Mouse (Mus musculus): ENCODE measurements at regions not wholly inside any gene's neighbourhood (a gene's known extent, or its start where the extent isn't known, plus 50 kb on each side); places are given as distances from the start of the nearest gene placed in this dataset.
A peak's percentile ranks its signal among the peaks of the same experiment; 100 is the strongest.

DNA sequence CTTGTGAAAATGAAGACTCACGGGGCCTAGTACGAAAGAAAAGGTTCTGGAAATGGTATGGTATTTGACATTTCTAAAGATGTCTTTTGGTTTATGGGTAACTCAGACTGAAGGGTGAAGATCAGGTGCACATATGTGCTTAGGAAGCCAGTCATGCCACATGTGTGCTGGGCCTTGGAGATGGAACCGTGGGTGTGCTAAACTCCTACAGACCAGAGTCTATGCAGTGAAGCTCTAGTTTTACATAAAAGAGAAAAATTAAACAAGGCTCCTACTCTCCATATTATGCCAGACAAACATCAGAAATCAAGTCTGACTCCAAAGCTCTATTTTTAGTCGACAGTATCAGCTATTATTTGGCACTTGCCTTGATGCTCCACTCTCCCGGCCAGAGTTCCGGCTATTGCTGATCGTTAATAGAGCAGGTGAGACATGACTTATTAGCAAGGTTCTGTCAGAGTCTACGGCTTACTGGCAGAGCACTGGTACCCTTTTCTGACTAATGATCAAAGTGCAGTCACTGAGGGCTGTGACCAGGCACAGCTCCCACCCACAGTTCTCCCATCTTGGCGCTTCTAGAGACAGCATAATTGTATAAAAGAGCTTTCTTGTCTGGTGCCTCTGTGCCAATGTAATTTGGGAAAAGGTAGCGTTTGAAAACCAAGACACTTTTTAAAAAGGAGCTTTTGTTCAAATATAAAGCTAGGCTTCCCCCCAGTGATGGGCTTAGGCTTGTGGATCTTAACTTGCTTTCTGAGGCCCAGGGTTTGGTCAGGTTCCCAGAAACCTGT, 119.2 kb upstream of the Ccdc122 start:
- DNase-seq (ENCODE audit: extremely low spot score, low spot score) = no peak

DNA sequence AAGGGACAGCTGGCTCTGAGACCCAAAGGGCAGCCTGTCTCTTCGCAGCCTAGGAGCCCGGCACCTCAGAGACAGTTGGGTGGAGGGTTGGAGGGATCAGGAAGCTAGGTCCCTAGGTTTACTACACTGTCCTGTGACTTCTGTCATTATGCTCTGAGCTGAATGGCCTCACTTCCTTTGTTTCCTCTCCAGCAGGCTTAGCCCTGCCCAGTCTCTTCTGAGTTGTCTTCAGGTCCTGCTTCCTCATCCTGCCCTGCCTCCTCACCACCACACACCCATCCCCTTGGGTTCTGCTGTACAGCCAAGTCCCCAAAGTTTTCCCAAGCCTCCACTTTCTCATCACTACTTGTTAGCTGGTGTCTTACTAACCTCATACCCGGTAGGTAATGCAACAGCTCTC, 122.7 kb upstream of the Ccdc122 start:
- DNase-seq (ENCODE audit: extremely low spot score, low spot score) = no peak

DNA sequence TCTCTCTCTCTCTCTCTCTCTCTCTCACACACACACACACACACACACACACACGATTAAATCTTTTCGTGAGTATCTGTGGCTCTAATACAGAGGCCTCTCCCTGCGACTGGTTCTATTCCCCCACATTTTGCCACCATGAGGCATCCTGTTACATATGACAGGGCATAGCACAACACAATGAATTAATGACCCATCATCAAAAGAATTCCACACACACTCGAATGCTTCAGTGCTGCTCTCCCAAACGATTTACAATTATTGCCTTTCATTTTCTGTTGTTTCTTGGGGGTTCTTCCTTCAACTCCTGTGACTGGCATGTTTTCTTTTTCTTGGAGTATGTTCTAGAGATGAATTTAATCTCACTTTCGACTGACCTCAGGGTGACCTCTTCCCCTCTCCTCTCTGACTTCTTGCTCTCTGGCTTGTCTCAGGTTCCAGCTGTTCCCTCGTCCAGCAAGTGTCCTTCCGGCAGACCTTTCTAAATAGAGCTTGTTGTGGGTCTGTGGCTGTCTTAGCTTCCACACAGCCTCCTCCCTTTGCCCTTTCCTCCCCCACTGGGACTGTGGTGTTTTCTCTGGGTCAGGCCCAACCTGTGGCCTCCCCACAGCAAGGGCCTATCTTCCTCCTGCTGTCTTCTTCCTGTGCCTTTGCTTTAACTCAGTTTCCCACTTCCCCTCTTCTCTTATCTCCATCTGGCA, 124.1 kb upstream of the Ccdc122 start:
- peak; percentile 34 for DNase-seq (ENCODE audit: extremely low spot score, low spot score)

DNA sequence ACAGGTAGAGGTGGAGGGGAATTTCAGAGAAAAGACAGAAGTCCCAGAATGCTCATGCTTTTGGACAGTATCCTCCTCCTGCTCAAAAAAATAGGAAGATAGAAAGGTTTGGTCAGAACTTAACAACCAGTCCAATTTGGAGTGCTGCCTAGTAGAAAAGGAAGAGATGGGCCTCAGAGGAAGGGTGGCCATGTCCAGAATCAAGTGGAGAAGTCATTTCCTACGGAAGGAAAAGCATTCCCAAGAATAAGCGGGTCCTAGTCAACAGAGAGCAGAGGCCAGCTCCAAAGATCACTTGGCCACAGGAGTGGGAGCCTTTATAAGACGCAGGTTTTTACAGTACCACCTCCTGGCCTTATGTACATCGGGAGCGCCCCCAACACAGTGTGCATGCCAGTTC, 125.3 kb upstream of the Ccdc122 start:
- DNase-seq (ENCODE audit: extremely low spot score, low spot score) = no peak

GRCm38 (mm10) chr14:76910186-76910585, 126.4 kb upstream of the Ccdc122 start:
- no peak for DNase-seq (ENCODE audit: extremely low spot score, low spot score)

DNA sequence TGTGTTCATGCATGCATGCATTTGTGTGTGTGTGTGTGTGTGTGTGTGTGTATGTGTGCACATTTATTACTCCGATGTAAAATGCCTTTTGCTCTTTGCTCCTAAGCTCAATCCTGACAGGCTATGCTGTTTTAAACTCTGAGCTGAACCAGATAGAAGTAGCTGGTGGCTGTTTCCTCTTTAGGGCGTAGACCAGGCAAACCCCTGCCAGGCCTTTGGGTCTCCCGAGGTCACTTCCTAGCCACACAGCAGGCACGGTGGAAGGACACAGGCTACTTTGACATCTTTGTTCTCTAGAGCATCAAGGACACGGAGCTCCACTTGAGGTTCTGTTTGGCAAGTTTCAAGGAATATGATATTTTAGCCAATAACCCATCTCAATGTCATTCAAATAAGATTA, 128.6 kb upstream of the Ccdc122 start:
- DNase-seq (ENCODE audit: extremely low spot score, low spot score) = no peak

DNA sequence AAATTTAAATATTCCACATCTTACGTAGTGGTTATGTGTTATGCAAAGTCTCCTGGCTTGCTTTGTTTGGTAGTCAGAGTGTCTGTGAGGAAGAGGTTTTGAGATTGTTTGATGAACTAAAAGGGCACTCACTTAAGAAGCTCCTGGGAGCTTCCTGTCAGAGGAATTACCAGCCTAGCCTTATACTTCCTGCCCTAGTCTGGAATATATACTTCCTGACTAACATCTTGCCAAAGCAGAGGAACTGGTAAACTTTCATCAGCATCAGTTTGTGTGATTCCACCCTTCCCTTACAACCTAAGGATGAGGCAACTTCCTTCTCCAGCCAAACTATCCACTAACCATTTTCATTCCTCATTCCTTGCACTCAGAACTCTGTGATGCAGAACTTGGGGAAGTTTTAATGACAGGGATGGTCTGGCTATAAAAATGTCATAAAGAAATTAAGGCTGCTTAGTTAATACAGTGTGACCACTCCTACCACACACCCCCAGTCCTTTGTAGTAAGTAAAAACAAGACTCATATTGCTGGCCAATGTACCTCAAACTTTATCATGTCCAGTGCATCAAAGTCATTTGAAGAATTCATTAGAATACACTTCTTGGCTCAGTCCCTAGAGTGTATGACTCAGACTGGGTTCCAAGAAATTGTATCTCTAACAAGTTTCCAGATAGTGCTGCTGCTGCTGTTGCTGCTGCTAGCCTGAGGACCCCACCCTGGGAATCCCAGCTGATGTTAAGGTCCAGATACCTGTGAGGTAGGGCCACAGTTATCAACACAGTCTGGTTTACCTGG, 133.4 kb upstream of the Ccdc122 start:
- no peak for DNase-seq (ENCODE audit: extremely low spot score, low spot score)

DNA sequence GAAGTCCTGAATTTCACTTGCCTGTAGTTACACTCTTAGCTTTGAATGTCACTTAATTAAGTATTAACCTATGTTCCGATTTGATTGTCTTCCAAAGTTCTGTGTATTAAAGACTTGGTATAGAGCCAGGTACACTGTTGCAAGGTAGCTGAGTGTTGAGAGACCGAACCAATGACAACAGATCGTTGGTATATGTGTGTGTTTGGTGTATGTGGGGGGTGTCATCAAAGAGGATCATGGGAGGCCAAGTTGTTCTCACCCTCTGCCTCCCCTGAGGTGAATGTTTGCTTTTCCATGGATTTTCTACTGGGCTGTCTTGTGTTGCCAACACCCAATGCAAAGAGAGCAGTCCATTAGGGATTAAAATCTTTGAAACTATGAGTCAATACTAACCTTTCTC, 135.1 kb upstream of the Ccdc122 start:
- DNase-seq (ENCODE audit: extremely low spot score, low spot score) = no peak

DNA sequence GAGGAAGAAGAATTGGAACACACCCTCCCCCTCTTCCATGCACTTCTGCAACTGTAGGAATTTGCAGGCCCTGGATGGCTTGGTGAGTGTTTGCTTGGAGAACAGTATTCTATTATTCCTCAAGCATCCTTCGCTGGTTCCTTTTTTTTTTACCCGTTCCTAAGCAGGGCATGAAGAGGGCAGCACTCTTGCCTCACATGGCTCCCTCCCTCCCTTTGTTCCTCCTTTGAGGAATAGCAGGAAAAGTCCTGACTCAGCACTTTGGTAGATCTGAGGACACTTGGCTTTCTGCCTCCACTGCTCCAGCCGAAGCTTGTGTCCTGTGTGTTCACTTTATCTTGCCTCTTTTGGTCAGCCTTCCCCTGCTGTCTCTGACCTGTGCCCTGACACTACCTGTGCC, 137.2 kb upstream of the Ccdc122 start:
- no peak for DNase-seq (ENCODE audit: extremely low spot score, low spot score)

DNA sequence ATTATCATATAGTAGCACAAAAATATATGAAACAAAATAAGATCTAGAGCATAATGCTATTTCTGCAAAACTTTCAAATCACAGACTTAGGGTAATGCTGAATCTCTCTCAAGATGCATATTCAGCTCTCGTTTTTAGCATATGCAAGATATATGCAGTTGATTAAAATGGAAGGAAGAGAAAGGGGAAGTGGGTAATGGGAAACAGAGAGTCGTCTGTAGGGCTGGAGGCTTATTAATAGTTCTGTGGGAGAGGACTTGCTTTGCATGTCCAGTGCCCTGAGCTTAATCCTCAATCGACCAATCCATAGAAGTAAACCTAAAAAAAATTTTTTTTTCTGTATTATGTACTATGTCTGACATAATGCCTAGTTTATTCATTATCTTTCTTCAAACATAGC, 148.9 kb upstream of the Ccdc122 start:
- no peak for DNase-seq (ENCODE audit: extremely low spot score, low spot score)

GRCm38 (mm10) chr14:76887201-76887600, 149.4 kb upstream of the Ccdc122 start:
- no peak for DNase-seq (ENCODE audit: extremely low spot score, low spot score)

DNA sequence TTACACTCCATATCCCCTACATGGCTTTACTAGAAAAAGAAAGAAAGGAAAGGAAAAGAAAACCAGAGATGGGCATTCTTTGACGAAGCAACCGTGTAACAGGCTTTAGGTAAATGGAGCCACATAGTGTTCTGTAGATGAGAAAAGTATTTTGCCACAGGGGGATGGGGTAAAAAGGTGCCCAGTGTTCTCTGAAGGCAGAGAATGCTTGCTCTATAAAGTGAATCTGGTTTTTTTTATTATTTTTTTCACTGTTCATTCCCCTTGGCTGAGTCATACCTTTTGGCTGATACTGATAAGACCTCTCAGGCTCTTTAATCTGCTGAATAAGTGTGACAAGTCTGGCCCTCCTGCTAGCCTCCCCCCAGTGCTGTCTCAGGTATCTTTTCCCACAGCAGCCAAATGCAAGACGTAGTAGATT, 153.3 kb upstream of the Ccdc122 start:
- no peak for DNase-seq (ENCODE audit: extremely low spot score, low spot score)

GRCm38 (mm10) chr14:76882711-76883171, 153.8 kb upstream of the Ccdc122 start:
- DNase-seq (ENCODE audit: extremely low spot score, low spot score) = peak; percentile 77

GRCm38 (mm10) chr14:76880851-76881250, 155.7 kb upstream of the Ccdc122 start:
- DNase-seq (ENCODE audit: extremely low spot score, low spot score) = no peak

DNA sequence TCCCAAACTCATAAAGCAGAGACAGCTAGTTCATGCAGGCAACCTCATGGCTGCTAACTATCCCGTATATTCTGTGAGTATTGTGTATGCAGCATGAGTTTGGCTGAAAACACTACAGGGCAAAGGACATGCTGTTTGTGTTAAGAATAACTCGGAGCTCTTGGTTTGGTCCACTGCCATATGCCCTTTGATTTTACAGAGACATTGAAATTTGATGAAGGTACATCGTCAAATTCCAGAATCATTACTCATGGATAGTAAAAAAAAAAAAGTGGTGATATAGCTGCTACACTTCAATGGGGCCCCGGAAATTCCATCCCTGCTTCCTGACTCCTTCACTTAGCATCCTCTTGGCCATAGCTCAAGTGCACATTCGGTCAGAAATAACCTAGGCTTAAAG, 159.3 kb upstream of the Ccdc122 start:
- no peak for DNase-seq (ENCODE audit: extremely low spot score, low spot score)

DNA sequence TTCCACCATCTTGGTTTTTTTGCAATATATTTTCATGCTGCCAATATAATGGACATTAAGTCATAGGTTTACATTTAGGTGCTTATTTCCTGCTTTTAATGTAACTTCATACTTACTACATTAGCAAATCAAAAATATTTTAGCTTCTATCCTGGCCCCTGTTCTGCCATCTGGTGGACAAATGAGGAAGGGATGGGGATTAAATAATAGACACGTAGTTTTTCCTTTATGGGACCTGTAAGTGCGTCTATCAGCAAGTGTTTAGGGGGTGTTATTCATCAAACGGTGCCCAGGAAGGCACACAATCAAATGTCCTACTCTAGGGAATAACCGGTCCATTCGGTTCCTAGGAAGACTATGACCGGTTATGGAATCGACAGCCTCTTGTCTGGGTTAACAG, 160.6 kb upstream of the Ccdc122 start:
- peak; percentile 39 for DNase-seq (ENCODE audit: extremely low spot score, low spot score)

GRCm38 (mm10) chr14:76875266-76875900, 161.2 kb upstream of the Ccdc122 start:
- peak; percentile 26 for DNase-seq (ENCODE audit: extremely low spot score, low spot score)

GRCm38 (mm10) chr14:76874542-76875265, 161.9 kb upstream of the Ccdc122 start:
- peak; percentile 26 for DNase-seq (ENCODE audit: extremely low spot score, low spot score)

- no peak for DNase-seq (ENCODE audit: extremely low spot score, low spot score)
Observed at GRCm38 (mm10) chr14:76873684-76874083, 162.9 kb upstream of the Ccdc122 start.

- no peak for DNase-seq (ENCODE audit: extremely low spot score, low spot score)
Observed at GRCm38 (mm10) chr14:76872976-76873375, 163.6 kb upstream of the Ccdc122 start.

- no peak for DNase-seq (ENCODE audit: extremely low spot score, low spot score)
Observed at GRCm38 (mm10) chr14:76872510-76872909, 164.1 kb upstream of the Ccdc122 start.
